11 mouse cellular contexts compared by ENCODE assay signal in the genomic region with DNA sequence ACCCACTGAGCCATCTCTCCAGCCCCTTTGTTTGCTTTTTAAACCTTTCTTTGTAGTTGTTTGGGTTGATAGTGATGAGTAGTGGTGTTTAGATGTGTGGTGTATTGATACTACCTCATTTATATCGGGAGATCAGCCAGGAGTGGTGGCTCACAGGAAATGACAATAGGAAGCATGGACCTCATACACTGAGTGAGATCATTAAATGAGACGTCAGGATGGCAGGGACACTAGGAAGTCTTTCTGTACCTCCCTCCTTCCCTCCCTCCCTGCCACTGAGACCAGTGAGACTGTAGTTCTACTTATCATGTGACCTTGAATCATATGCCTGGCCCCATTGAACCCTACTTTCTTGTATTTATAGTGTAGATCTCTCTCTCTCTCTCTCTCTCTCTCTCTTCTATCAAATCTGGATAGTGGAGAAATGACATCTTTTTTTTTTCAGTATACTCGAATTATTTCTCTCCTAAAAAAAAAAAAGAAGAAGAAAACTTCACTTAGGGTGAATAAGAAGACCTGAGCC.
"Had no signal": no experiment of that assay in that cellular context is flagged by ENCODE, and none has a peak within 500 bp of the region (broad histone marks: within the 10 kb centered on the region; RNA-seq: fewer than 3 reads in every experiment).

No protein-coding gene starts in this region.

- ATAC-seq: intestine, embryonic 16.5 days; midbrain, embryonic 16.5 days had no signal

- H3K4me1 ChIP-seq: stomach, embryonic 15.5 days had no signal

- H3K4me3 ChIP-seq: limb, embryonic 12.5 days; midbrain, embryonic 12.5 days; stomach, embryonic 15.5 days had no signal

- DNase-seq: kidney, adult 2 months; kidney, postnatal 25 days; liver; lung, adult 18-20 months; thymus, postnatal 4 days had no signal

- H3K36me3 ChIP-seq: limb, embryonic 12.5 days; midbrain, embryonic 12.5 days; stomach, embryonic 15.5 days had no signal

- H3K27ac ChIP-seq: limb, embryonic 12.5 days; liver, embryonic 14.5 days; midbrain, embryonic 12.5 days; stomach, embryonic 15.5 days had no signal
